Mouse (Mus musculus): ENCODE measurements at regions not wholly inside any gene's neighbourhood (a gene's known extent, or its start where the extent isn't known, plus 50 kb on each side); places are given as distances from the start of the nearest gene placed in this dataset.

DNA sequence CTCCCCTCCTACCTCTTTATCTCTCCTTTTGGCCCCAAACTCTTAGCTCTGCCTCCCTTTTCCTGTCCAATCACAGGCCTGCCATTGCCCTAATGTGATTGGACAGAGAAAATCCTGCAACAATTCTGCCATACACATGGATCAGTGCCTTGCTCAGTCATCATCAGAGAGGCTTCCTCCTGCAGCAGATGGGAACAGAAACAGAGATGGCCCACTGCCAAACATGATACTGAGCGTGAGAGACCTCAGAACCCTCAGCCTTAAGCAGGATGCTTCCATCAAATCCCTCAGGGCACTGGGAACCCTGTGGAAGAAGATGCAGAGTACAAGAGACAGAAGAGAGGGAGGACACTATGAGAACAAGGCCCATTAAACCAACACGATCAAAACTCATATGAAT is 62.8 kb upstream of the Cacna2d3 start:
- DNase-seq: no peak

DNA sequence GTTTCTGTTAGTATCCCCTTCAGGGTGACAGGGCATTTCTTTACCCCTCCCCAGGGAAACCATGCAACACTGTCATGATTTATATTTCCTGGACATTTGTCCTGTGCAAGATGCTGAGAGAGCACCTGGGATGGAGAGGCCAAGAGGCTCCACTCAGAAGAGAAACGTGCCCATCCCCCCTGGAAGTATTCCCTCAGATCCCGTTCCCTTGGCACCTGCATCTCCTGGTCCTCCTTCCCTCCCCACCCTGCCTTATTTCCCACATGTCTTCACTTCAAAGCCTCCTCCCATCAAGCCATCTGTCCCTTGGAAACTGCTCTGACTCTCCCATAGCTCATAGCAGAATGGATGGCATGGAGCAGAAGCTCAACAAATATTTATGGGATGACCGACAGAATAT is 64.8 kb upstream of the Cacna2d3 start:
- no peak for DNase-seq

DNA sequence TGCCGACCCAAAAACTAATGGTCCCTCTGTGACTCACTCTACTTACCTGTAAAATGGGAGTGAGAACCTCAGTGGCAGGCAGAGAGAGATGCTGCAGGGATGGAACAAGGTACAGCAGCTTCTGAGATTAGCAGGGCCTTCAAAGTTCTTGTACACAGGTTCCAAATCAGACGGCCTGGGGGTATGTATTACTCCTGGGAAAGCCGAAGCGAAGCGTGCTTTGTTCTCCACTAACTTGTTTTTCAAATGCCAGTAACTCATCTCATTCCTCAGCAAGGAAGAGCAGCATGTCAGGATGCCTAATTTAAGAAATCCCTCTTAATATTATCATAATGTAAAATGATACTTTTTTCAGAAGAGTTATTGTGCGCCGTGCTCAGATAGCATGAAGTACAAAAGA is 66.1 kb upstream of the Cacna2d3 start:
- no peak for DNase-seq

DNA sequence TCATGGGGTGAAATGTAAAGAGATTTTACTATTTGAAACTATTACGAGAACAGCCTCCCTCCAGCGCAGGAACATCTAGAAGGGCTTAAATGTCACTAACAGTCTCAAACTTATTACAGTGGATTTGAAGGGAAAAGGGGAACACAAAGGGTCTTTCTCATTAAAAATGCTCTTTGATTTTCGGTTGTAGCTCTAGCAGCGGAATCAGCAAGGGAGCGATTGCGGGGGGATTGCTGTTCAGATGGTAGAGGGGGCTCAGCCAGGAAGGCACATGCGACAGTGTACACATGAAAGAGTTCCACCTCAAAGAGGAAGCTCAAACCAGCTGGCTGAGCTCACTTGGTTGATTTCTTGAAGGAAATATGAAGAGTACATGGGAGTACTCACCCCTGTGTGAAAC is 66.7 kb upstream of the Cacna2d3 start:
- no peak for DNase-seq

DNA sequence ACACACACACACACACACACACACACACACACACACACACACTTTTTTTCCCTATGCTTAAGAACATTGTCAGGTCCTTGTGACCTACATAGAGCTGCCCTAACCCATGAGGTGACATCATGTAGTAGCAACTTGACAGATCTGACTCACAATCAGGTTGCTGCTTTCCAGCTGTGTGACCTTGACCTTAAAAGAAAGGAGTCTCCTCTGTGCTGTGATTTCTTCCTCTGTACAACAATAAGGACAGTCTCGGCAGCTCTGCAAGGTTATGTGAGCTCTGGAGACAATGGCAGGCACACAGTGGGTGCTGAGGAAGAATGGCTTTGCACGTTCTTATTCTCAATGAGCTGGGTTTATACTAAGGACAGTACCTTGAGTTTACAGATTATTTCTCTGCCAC is 73.7 kb upstream of the Cacna2d3 start:
- DNase-seq: no peak

DNA sequence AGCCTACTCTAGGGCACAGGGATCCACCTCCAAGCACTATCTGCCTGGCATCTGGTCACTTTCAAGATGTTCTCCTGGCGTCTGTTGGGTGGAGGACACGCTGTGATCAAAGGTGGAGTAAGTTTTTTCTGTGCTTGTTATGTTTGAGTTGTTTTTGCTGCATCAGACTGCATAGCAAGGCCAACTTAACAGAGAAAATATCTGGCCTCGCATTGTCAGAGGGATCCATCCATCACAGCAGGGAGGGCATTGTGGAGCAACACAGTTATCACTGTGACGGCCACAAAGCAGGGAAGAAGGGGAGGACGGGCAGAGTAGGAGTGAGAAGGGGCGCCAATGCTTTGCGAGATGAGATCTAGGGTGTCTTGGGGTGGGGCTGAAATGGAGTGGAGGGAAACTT is 74.7 kb upstream of the Cacna2d3 start:
- DNase-seq: no peak

DNA sequence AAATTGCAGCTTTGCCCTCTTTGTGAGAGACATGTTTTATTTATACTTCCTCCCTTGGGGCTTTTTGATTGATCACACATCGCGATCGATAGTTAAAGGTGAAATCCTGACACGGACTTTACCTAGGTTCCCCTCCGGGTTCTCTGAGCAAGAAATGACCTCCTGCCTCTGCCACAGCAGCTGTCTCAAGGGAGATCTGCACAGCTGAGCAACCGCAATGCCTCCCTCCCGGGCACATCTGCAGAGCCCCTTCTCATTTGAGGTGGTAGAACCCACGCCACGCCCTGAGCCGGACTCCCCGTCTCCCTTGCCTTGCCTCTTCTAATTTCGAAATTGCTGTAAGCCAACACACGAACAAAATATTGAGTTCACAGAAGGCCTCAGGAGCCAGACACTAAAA is 78.2 kb upstream of the Cacna2d3 start:
- DNase-seq: no peak

DNA sequence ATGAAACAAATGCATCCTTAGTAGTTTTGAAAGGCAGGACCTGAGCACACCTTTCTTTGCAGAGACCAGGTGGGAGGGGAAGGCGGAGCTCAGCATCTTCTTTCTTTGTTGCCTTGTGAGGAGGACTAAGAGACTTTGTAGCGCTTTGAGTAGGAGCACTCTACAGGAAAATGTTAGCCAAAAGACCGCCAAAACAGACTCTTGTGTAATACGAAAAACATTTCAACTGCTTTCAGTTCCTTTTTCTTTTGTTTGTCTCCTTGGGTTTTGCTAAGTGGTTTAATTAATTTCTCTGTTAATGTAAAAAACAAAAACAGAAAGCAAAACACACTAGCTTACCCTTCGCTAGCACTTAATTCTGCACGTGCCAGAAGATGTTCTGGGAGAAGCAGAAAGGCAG is 83.6 kb upstream of the Cacna2d3 start:
- DNase-seq: no peak

DNA sequence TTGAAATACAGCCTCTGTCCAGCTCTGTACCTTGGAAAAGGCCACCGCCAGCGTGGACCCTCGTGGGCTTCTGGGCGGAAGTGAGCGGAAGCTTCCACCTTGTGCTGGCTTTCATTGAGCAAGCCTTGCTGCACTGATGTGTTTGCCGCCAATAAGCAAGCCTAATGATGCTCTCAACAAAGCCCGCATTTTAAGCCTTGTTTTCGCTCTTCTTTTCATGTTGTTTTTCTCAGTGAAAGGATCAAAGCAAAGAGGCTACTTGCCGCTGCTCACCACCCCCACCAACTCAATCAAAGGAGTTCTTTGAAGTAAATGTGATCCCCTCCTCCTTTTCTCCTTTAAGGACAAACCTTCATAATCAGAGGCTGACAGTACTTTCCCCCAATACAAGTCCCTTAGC is 86.2 kb upstream of the Cacna2d3 start:
- DNase-seq: no peak

DNA sequence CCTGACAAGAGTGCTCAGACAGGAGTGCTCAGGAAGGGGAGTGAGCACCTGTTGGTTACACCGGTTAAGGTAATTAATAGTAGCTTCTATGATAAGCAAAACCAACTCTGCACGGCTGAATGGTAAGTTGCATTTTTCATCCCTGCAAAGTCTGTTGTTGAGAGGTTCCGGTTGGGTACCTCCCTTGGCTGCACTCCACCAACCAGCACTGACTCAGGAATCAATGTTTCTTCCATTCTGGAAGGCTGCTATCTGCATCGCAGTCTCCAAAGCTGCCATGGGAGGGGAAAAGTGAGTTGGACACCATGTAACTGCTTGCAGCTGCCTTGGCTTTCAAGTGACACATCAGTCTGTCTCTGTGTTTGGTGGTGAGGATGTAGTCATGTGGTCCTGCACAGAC is 93.0 kb upstream of the Cacna2d3 start:
- DNase-seq: no peak

DNA sequence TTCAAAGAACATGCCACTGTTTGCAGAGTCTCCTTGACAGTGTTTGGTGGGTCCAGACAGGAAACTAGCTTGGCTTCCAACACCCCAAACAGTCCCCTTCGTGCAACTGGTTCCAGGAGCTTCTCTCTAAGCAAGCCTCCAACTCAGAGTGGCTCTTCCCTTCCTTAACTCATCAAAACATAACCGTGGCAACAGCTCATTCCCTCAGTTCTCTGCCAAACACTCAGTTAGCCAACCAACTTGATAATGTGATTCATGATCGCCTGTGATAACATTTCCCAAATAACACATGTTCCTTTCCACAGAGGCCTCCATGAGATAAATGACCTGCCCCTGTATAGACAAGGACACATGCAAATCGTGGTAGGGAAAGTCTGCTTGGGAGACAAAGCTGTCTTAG is 95.9 kb upstream of the Cacna2d3 start:
- no peak for DNase-seq

DNA sequence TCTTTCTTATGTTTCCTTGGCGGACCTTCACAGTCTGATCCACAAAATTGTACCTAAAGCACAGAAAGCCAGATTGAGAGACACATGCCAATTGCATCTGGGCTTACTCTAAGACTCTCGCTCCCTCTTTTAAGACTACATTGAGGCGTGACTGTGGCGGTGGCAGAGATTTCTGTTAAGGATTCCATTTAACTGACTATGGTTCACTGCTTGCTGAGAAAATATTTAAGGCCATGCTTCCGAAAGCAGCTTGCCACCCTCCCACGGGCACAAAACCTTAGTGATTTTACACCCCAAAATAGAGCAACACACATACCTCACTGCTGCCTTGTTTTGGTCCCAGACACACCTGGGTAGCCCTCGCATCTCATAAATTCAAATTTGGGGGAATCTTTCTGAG is 96.6 kb upstream of the Cacna2d3 start:
- DNase-seq: no peak

DNA sequence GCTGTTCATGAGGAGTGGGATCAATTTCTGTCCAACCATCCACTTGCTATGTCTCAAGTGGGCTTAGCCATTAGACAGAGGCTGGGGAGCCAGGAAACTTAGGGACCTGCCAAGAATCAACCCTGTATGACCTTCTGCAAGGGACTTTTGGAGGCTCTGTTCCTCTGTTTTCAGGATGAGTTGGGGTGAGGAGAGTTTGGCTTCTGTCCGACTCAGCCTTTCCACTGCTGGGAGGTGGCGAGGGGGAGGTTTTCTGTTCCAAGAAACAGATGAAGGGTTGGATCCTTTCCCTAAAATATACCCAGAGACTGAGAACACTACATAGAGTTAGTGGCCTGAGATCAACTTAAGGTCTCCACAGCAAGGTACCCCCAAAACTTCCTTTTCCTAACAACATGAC is 97.1 kb upstream of the Cacna2d3 start:
- DNase-seq: no peak

DNA sequence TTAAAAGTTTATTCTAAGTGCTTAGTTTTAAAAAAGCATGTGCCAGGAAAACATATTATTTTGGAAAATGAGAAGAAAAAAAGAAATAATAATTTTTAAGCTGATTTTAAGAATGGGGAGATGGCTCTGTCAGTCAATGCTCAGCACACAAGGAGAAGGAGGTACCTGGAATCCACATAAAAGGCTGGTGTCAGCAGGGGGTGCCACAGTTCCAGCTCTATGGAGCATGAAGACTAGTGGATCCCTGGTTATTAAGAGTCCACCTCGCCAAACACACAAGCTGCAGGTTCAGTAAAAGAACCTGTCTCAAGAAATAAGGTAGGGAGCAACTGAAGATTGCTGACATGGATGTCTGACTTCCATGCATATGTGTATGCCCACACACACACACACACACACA is 115.4 kb upstream of the Cacna2d3 start:
- no peak for DNase-seq

DNA sequence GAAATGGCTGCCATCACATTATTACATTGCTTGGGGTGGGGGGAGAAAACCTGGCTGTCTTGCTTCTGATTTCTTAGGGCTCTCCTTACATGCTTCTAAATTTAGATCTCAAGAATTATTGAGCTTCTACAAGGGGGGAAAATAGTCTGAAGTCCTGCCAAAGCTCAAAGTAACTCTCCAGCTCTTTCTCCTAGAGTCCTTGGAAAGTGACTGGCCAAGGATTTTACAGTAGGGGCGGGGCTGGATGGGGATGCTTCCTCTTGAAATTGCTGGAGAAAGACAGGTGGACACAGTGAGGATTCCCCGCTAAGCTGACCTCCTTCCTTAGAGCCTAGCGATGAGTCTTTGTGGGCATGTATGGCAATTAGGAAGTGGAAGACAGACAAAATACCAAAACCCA is 117.9 kb upstream of the Cacna2d3 start:
- no peak for DNase-seq

DNA sequence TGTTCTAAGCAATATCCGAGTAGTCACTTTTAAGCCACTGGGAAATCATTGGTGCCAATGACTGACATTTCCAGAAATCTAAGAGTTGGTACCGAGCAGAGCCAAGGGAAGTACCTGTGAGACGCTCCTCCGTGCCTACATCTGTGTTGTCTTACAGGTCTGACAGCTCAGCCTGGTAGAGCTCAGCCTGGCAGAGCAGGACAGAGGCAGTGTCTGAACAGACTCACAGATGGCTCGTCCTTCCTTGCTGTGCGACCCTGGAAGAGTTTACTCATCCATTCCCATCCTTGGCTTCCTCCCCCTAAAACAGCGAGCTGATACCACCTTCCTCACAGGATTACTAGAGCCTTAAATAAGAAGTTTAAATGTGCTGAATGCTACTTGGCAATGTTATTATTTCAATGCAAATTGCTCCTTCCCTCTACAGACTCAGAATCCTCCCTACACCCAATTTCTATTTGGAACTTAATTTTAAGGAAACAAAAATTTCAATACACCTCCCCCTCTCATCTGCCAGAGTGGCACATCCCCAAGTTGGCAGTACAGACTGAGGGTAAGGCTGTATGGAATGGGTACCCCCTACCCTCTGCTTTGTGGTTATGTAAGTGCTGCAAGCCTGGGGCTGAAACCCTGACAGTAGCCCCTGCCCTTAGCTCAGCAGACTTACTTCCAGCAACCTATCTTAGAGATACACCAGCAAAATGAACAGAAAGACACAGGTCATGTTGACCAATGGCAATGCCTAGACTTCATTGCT is 119.9 kb upstream of the Cacna2d3 start:
- DNase-seq: no peak

DNA sequence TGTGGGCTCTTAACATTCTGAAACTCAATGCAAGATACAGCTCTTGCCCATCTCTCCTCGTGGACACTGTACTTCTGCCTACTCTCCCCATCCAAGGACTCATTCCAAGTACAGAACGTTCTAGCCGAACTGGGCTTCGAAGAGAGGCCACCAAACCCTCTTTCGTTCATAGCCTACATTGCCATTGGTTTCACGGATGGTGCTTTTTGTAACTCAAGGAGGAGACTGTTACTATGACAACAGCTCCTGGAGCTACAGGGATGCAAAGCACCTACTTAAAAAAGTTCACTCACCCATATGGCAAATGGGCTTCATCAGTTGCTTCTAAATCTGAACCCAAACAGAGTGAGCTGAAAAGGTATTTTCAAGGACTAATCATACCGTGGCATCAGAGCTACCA is 120.4 kb upstream of the Selenok start:
- DNase-seq: no peak

DNA sequence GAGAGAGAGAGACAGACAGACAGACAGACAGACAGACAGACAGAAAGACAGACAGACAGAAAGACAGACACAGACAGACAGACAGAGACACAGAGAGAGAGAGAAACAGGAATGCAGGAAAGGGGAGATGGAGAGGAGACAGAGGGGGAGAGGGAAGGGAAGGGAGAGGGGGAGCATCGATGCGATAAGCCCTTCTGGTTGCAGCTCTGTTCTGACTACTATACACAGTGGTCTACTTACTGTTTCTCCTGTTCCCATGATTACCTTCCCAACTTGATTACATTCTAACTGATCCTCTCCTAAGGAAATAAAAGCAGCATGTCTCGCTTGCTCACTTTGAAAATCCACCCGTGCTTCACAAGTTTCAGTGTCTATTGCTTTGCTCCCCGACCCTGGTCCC is 116.8 kb upstream of the Selenok start:
- no peak for DNase-seq

DNA sequence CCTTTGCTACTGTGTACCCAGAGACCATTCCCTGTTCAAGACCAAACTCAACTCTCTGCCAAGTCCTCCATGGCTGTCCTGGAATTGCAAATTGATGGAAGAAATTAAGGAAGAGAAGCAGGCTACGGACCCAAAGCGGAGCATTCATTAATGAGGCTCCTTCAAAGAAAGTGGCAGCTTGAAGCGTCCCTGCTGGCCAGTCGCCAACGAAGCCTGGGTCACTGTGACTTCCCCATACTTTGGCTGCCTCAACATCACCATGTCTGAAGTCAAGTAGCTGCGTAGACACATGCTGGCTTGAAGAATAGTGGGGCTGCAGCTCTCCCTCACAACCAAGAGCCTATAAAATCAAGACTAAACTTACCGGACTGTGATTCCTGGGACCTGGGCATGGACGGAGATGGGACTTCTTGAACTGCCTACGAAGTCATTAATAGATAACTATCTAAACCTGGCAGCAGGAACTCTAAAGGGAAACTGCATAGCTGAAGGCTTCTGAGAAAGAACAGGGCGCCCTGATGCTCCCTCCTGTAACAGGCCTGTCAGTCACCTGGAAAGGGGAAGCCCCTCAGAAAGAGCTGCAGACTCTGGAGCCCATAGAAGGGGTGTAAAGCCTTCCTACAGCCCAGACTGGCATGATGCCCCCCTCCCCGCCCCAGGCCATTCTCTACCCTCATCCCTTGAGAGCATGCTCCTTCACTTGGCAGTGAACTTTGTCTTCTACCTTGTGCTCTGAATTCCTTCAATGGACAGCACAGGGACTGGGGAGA is 116.0 kb upstream of the Selenok start:
- no peak for DNase-seq

DNA sequence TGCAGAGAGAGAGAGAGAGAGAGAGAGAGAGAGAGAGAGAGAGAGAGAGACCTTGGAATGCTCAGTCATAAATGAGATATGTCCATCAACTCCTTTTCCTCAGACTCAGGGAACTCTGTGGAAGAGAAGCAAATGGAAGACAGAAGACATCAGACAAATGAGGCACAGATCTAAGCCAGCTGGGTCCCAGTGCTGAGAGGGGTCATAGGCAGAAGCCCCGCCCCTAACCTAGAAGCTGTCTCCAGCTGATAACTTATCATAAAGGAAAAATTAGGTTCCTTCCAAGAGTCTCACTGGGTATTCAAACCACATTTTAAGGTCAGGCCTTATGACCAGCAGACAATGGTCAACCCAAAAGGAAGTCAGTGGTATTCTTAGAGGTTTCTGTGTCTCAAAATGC is 106.1 kb upstream of the Selenok start:
- no peak for DNase-seq

DNA sequence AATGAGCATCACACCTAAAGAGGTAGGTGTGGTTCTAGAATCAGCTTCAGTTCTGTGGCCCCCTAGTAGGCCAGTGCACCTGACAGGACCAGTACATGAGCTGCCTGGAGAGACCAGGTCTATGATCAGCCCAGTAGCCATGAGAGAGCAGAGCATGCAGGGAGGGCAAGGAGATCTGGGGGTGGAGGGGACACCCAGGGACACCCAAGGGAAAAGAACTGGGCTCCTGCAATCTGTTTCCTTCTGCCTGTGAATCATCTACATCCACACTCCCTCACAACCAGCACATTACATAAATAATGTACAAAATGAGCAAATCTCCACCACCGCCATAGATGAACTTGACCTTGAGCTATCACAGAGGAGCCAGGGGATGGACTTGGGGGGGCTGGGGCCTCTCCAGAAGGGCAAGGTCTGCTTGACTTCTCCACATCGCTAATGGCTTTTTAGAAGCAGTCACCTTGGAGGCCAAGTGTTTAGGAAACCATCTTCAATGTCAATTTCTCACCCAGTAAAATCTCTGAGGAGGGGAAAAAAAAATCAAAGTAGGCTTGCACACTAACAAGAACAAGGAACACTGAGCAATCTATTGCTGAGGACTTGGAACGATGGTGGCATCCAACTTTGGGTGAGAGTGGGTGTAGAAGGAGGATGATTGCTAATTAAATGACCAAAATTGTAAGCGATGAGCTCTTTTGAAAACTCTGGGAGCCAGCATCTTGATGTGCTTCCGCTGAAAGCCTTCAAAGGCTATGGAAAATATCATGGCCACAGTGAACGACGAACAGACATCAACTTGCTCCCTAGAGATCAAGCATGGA is 101.4 kb upstream of the Selenok start:
- no peak for DNase-seq

DNA sequence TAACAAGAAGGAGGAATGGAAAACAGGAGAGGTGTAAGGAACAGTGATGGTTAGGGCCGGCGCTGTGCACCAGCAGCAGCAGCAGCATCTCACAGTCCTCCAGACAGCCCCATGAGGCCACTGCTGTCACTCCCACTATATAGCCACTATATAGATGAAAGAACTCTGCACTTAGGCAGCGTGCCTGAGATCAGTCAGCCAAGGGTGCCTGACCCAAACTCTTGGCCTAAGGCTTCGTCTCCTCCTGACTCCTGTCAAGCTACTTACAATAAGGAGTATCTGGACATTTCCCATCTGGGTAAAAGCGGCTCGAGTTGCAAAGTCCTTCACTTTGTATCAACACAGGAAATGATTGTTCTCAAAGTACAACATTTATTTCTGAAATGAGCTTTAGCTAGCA is 100.8 kb upstream of the Selenok start:
- no peak for DNase-seq

DNA sequence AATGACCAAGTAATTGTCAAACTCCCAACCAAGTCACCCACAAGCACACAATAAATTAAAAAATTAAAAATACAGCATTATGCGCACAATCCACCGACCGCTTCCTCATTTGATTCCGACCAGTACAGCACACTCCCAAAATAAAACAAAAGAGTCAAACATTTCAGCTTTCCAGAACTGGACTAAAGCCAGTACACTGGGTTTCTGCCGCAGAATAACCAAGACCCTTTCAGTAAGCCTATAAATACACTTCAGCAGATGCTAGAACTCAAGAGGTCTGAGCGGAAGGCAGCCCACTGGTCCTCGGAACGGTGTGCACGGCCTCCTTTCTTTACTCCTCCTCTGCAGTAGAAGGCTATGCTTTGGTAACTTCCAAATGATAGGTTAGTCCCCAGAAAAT is 98.2 kb upstream of the Selenok start:
- no peak for DNase-seq

DNA sequence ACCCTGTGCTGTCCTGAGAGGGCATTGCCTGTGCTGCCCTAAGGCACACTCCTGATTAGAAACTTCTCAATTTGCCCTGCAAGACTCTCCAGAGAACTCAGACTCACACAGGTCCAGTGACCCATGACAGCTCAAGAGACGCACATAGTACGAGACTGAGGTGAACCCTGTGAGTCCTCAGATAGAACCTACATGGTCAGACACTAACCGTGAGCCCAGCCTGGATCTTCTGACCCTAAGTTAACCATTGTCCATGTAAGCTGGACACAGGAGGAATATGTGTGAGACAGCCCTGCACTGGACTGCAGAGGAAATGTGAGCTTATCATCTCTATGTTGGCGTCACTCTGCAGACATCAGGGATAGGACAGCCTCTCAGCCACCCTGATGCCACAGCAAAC is 91.4 kb upstream of the Selenok start:
- no peak for DNase-seq
